Mouse (Mus musculus) small intestine, adult 2 months (tissue): ENCODE data around the gene Ptprd. TPM values are rescaled to one million over a fixed set of nuclear protein-coding genes. Genes with fewer than 3 reads are reported as not detected.

Experiments used
- H3K27ac ChIP-seq: fragments of 200-500 bp; 2 replicates; pipeline ENCODE4 v1.5.1; 2012; ENCODE audit warnings: low read depth, low read length, control low read depth, inconsistent platforms; ENCODE audit not compliant: insufficient read depth
- H3K27me3 ChIP-seq: fragments of 200-500 bp; 2 replicates; pipeline ENCODE4 v1.6.1; 2012; ENCODE audit warnings: mild to moderate bottlenecking, moderate library complexity, low read length, inconsistent platforms; ENCODE audit not compliant: control insufficient read depth, insufficient read depth
- H3K36me3 ChIP-seq: fragments of 200-500 bp; 2 replicates; pipeline ENCODE4 v1.6.1; 2012; ENCODE audit warnings: mild to moderate bottlenecking, low read length, control low read depth, inconsistent platforms; ENCODE audit not compliant: control insufficient read depth, insufficient read depth
- H3K4me1 ChIP-seq: fragments of 200-500 bp; 2 replicates; pipeline ENCODE4 v1.6.1; 2012; ENCODE audit warnings: low read length, inconsistent platforms, mixed read lengths; ENCODE audit not compliant: control insufficient read depth, insufficient read depth, insufficient read length
- H3K4me3 ChIP-seq: fragments of 200-500 bp; 2 replicates; pipeline ENCODE4 v1.5.1; 2012; ENCODE audit warnings: low read depth, mild to moderate bottlenecking, control low read depth, inconsistent platforms, low read length, moderate library complexity
- CTCF ChIP-seq: fragments of 200-500 bp; IDR thresholded peaks from 2 replicates; pipeline ENCODE4 v1.5.1; 2012; ENCODE audit warnings: low read depth, mild to moderate bottlenecking, control low read depth, inconsistent platforms, low read length, moderate library complexity, mixed read lengths; ENCODE audit not compliant: insufficient replicate concordance, insufficient read length; ENCODE audit errors: extremely low read depth
- POLR2A ChIP-seq: fragments of 200-500 bp; IDR thresholded peaks from 2 replicates; pipeline ENCODE4 v1.6.1; 2012; ENCODE audit warnings: low read depth, mild to moderate bottlenecking, control low read depth, inconsistent platforms, low read length, moderate library complexity
- WGBS: fragments of 180-500 bp; shearing (Covaris S2); methylation state at CpG from one replicate; pipeline ENCODE4 v1.1.7; 2018; 5-methylcytosine and 5-hydroxymethylcytosine counted together
- polyA plus RNA-seq: library from polyadenylated mRNA; depleted of rRNA; stranded (reverse); fragments of >200 nt; gene quantifications from 2 replicates; pipeline ENCODE4 v1.2.3, GENCODE M21; 2012

Gene Ptprd
- polyA plus RNA-seq, 1 experiment, result 1.5 TPM

DNA sequence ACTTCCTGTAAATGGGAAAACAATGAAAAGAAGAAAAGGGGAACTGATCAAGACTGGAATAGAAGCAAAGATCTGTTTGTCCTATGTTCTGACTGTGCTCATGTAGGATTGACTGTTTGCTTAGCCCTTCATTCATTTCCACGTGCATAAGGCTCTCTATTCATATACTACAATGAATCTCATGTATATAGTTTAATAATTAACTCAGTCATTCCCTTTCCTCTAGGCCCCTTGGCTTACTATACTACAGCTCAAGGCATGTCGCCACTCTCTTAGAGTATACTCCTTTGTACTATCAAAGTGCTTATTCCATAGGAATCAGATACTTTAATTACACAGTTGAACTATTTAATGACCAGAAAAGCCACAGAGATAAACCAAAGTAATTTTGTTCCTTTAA, 2243.1 kb downstream of the Ptprd start:
- 29% methylated on average over 2 of the region's 2 CpGs for WGBS
- no peaks in the 10 kb centered on the region for H3K36me3 ChIP-seq
- H3K27ac ChIP-seq, result no peak overlapping the region
- H3K4me3 ChIP-seq, result no peak overlapping the region
- no peaks in the 10 kb centered on the region for H3K4me1 ChIP-seq
- no peaks in the 10 kb centered on the region for H3K27me3 ChIP-seq
- TF ChIP-seq CTCF (no peak), POLR2A (no peak)

DNA sequence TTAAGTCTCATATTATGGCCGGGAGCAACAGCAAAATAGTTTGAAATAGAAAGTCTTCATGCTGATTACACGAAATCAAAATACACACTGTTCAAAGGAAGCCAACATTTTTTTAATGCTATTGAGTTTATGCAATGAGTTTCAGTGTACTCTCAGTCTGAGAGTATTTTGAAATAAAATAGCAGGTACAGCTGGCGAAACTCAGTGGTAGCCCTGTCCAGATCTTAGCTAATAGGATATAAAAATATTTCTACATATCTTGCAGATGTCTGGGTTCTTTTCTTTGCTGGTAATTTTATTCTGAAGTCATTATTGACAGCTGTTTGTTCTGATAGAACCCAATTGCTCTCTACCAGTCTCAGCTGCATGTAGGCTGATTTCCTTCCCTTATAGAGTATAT, 2246.0 kb downstream of the Ptprd start:
- TF ChIP-seq POLR2A (no peak), CTCF (no peak)
- H3K27me3 ChIP-seq, result no peaks in the 10 kb centered on the region
- no peak overlapping the region for H3K27ac ChIP-seq
- H3K4me3 ChIP-seq, result no peak overlapping the region
- H3K36me3 ChIP-seq, result no peaks in the 10 kb centered on the region
- WGBS, result 88% methylated on average over 3 of the region's 3 CpGs
- H3K4me1 ChIP-seq, result no peaks in the 10 kb centered on the region

DNA sequence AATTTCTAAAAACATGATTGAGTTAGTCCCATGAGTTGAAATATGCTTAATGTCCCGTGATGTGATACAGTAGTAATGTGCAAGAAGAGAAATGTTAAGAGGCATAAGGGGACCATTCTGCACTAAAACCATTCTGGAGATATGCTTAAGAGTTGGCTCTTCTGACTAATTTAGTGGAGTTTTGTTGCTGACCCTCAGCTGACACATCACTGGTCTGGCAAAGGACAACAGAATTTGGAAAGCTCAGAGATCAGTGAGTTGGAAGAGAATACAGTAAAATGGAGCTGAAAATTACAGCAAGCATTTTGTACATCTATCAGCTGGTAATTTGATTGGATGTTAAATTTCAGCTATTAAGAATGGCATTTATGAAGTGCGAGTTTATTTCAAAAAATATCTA, 2248.8 kb downstream of the Ptprd start:
- WGBS, result 74% methylated on average over 2 of the region's 2 CpGs
- no peaks in the 10 kb centered on the region for H3K4me1 ChIP-seq
- H3K27me3 ChIP-seq, result no peaks in the 10 kb centered on the region
- H3K36me3 ChIP-seq, result no peaks in the 10 kb centered on the region
- TF ChIP-seq CTCF (no peak), POLR2A (no peak)
- H3K27ac ChIP-seq, result no peak overlapping the region
- no peak overlapping the region for H3K4me3 ChIP-seq

DNA sequence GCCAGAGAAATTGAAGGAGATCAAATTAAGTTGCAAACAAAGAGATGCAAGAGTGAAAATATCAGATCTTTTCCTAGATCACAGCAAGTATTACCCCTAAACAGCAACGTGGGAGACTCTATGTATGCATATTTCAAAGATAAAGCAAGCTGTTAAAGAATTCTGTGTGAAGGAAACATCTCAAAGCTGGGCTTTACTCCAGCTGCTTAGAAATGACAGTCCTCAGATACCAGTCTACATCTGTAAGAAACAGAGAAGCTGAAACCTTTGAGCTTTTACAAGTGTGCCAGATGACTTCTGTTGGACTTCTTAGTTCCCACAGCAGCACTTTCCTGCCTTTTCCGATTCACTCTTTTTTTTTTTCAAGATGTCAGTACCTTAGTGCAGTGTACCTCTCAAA, 2249.9 kb downstream of the Ptprd start:
- Histone ChIP-seq H3K4me1 (no peaks in the 10 kb centered on the region), H3K36me3 (no peaks in the 10 kb centered on the region), H3K4me3 (no peak overlapping the region), H3K27me3 (no peaks in the 10 kb centered on the region), H3K27ac (no peak overlapping the region)
- TF ChIP-seq POLR2A, result no peak
- no peak for TF ChIP-seq CTCF
- 58% methylated on average over 2 of the region's 2 CpGs for WGBS

DNA sequence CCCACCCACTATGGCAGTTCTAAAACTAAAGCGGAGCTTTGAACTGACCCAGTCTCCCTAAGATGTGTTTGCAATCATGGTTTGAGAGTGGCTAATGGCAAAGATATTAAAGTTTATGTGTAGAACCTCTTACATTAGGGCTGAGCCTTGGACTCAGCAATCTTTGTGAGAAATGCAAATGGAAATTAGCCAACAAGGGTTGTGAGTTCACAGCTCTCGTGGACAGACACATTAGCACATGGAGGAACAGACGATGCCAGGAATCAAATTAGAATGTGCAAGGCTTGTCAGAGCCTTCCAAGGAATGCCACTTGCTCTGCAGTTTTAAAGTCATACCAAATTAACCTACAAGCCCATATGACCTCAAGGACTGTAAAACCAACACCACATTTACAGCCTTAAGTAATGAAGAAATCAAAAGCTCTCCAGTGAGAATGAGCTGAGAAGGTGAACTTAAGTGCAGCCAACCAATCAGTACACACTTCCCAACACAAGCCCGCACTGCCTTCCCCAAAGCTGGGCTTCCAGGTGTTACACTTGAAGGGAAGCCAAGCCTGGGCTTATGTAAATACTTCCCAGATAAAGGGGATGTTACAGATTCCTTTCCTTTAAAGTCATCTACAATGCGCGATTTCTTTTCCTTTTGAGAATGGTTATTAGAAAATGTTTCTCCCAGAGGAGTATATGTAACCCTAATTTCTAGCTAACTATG, 2258.3 kb downstream of the Ptprd start:
- Histone ChIP-seq H3K4me3 (no peak overlapping the region), H3K27ac (no peak overlapping the region), H3K27me3 (no peaks in the 10 kb centered on the region), H3K4me1 (no peaks in the 10 kb centered on the region), H3K36me3 (0 out of 2 replicates have a peak, but pooled peaks cover 2% of the 10 kb centered on the region)
- no peak for TF ChIP-seq POLR2A
- no peak for TF ChIP-seq CTCF
- 39% methylated on average over 6 of the region's 6 CpGs for WGBS

DNA sequence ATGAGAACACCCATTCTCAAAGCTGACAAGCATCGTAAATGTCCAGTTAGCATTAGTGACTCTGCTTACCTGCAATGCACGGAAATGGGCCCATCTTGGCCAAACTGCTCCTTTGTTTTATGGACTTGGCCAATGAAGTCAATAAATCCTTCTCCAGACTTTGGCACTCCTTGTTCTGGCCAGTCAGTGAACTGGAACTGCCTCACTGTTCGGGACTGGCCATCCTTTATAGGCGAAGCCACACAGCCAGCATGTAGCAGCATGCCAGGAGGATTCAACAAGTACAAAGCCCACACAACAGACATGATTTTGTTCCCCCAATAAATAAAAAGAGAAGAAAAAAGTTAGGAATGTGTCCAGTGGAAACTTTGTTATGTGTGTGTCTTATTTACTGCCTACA, 2261.2 kb downstream of the Ptprd start:
- TF ChIP-seq CTCF (no peak), POLR2A (no peak)
- WGBS, result 87% methylated on average over 4 of the region's 4 CpGs
- H3K4me1 ChIP-seq, result no peaks in the 10 kb centered on the region
- H3K36me3 ChIP-seq, result 0 out of 2 replicates have a peak, but pooled peaks cover 2% of the 10 kb centered on the region
- H3K4me3 ChIP-seq, result no peak overlapping the region
- H3K27me3 ChIP-seq, result no peaks in the 10 kb centered on the region
- no peak overlapping the region for H3K27ac ChIP-seq

DNA sequence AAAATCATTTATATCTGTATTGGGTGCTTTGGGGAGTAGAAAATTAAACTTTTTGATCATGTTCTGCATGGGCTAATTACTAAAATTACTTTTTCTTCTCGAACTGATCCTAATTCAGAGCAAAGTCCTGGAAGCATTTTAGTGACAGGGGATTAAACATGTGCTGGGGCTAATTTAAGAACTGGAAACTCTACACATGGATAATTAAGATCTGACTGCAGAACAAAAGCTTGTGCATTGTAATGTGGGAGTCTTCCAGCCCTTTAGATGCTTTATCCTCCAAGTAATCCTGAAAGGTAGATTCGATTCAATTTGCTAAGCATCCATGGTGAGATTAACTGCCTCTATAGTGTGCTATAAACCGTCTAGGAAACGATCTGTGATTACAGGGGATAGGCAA, 2316.9 kb downstream of the Ptprd start:
- H3K36me3 ChIP-seq, result no peaks in the 10 kb centered on the region
- no peak overlapping the region for H3K4me3 ChIP-seq
- no peaks in the 10 kb centered on the region for H3K4me1 ChIP-seq
- no peaks in the 10 kb centered on the region for H3K27me3 ChIP-seq
- TF ChIP-seq POLR2A (no peak), CTCF (no peak)
- no peak overlapping the region for H3K27ac ChIP-seq
- WGBS, result 64% methylated on average over 4 of the region's 4 CpGs
